Mouse (Mus musculus): ENCODE results near the gene Prdx2. TPM values are rescaled to one million over a fixed set of nuclear protein-coding genes. Genes with fewer than 3 reads are reported as not detected.

The Prdx2 gene
- polyA plus RNA-seq, 1 experiment from 2014 or later = 584 TPM

Small RNA genes within 50 kb of the gene (microRNA-seq; reads per million reads assigned to microRNA genes)
- not detected for gene Gm24197

Other genes starting within 250 kb of the Prdx2 start
- 3.2 and 4.1 TPM in 2 replicates for gene G430095P16Rik, start 246.6 kb upstream of the Prdx2 start, polyA plus RNA-seq (2015; fragmentation: Nextera tagmentation; extraction: Ambion mirVana)
- 36.5 and 37.8 TPM in 2 replicates for gene Nfix, start 169.2 kb upstream of the Prdx2 start, polyA plus RNA-seq (2015; fragmentation: Nextera tagmentation; extraction: Ambion mirVana)
- gene Dand5, start 146.8 kb upstream of the Prdx2 start, polyA plus RNA-seq (2015; fragmentation: Nextera tagmentation; extraction: Ambion mirVana) = 6.0 and 7.2 TPM in 2 replicates
- 42.0 and 49.5 TPM in 2 replicates for gene Gadd45gip1, start 138.1 kb upstream of the Prdx2 start, polyA plus RNA-seq (2015; fragmentation: Nextera tagmentation; extraction: Ambion mirVana)
- gene Rad23a, start 128.9 kb upstream of the Prdx2 start, polyA plus RNA-seq (2015; fragmentation: Nextera tagmentation; extraction: Ambion mirVana) = 106 and 122 TPM in 2 replicates
- 1,028 and 1,118 TPM in 2 replicates for gene Calr, start 122.7 kb upstream of the Prdx2 start, polyA plus RNA-seq (2015; fragmentation: Nextera tagmentation; extraction: Ambion mirVana)
- 85.9 and 91.5 TPM in 2 replicates for gene Farsa, start 112.6 kb upstream of the Prdx2 start, polyA plus RNA-seq (2015; fragmentation: Nextera tagmentation; extraction: Ambion mirVana)
- gene Syce2, start 97.5 kb upstream of the Prdx2 start, polyA plus RNA-seq (2015; fragmentation: Nextera tagmentation; extraction: Ambion mirVana) = 44.9 and 49.0 TPM in 2 replicates
- 41.1 and 45.8 TPM in 2 replicates for gene Gcdh, start 75.7 kb upstream of the Prdx2 start, polyA plus RNA-seq (2015; fragmentation: Nextera tagmentation; extraction: Ambion mirVana)
- 15.7 and 18.4 TPM in 2 replicates for gene Klf1, start 67.7 kb upstream of the Prdx2 start, polyA plus RNA-seq (2015; fragmentation: Nextera tagmentation; extraction: Ambion mirVana)
- gene Dnase2a, start 61.0 kb upstream of the Prdx2 start, polyA plus RNA-seq (2015; fragmentation: Nextera tagmentation; extraction: Ambion mirVana) = 14.0 and 14.4 TPM in 2 replicates
- 1.4 and 1.6 TPM in 2 replicates for gene Mast1, start 32.2 kb upstream of the Prdx2 start, polyA plus RNA-seq (2015; fragmentation: Nextera tagmentation; extraction: Ambion mirVana)
- 0.19 and 0.28 TPM in 2 replicates for gene Rtbdn, start 22.6 kb upstream of the Prdx2 start, polyA plus RNA-seq (2015; fragmentation: Nextera tagmentation; extraction: Ambion mirVana)
- not detected in 2 replicates for gene Gm49661, start 154 bp upstream of the Prdx2 start, polyA plus RNA-seq (2015; fragmentation: Nextera tagmentation; extraction: Ambion mirVana)
- gene Rnaseh2a, start 180 bp downstream of the Prdx2 start, polyA plus RNA-seq (2015; fragmentation: Nextera tagmentation; extraction: Ambion mirVana) = 97.5 and 108 TPM in 2 replicates
- 21.6 and 25.8 TPM in 2 replicates for gene Junb, start 9.1 kb downstream of the Prdx2 start, polyA plus RNA-seq (2015; fragmentation: Nextera tagmentation; extraction: Ambion mirVana)
- gene Hook2, start 21.0 kb downstream of the Prdx2 start, polyA plus RNA-seq (2015; fragmentation: Nextera tagmentation; extraction: Ambion mirVana) = 50.0 TPM in 2 replicates
- gene Best2, start 44.9 kb downstream of the Prdx2 start, polyA plus RNA-seq (2015; fragmentation: Nextera tagmentation; extraction: Ambion mirVana) = 0.30 and 0.42 TPM in 2 replicates
- 108 and 110 TPM in 2 replicates for gene Asna1, start 55.7 kb downstream of the Prdx2 start, polyA plus RNA-seq (2015; fragmentation: Nextera tagmentation; extraction: Ambion mirVana)
- 63.4 and 64.0 TPM in 2 replicates for gene Trir, start 57.2 kb downstream of the Prdx2 start, polyA plus RNA-seq (2015; fragmentation: Nextera tagmentation; extraction: Ambion mirVana)
- 28.6 and 31.0 TPM in 2 replicates for gene Tnpo2, start 67.3 kb downstream of the Prdx2 start, polyA plus RNA-seq (2015; fragmentation: Nextera tagmentation; extraction: Ambion mirVana)
- gene Fbxw9, start 90.5 kb downstream of the Prdx2 start, polyA plus RNA-seq (2015; fragmentation: Nextera tagmentation; extraction: Ambion mirVana) = 28.1 and 29.9 TPM in 2 replicates
- 0.53 TPM in 1 of 2 replicates, not detected in the other for gene Gm5741, start 98.4 kb downstream of the Prdx2 start, polyA plus RNA-seq (2015; fragmentation: Nextera tagmentation; extraction: Ambion mirVana)
- gene Dhps, start 102.2 kb downstream of the Prdx2 start, polyA plus RNA-seq (2015; fragmentation: Nextera tagmentation; extraction: Ambion mirVana) = 47.1 TPM in 2 replicates
- gene Wdr83os, start 111.2 kb downstream of the Prdx2 start, polyA plus RNA-seq (2015; fragmentation: Nextera tagmentation; extraction: Ambion mirVana) = 116 and 131 TPM in 2 replicates
- gene Wdr83, start 111.7 kb downstream of the Prdx2 start, polyA plus RNA-seq (2015; fragmentation: Nextera tagmentation; extraction: Ambion mirVana) = 36.8 and 46.1 TPM in 2 replicates
- 59.8 and 61.3 TPM in 2 replicates for gene Man2b1, start 113.7 kb downstream of the Prdx2 start, polyA plus RNA-seq (2015; fragmentation: Nextera tagmentation; extraction: Ambion mirVana)
- gene Zfp791, start 153.5 kb downstream of the Prdx2 start, polyA plus RNA-seq (2015; fragmentation: Nextera tagmentation; extraction: Ambion mirVana) = 3.0 and 4.0 TPM in 2 replicates
- gene Cks1brt, start 182.3 kb downstream of the Prdx2 start, polyA plus RNA-seq (2015; fragmentation: Nextera tagmentation; extraction: Ambion mirVana) = not detected in 2 replicates